Mouse (Mus musculus): Measurements from ENCODE around the gene Ulk2. TPM values are rescaled to one million over a fixed set of nuclear protein-coding genes. Genes with fewer than 3 reads are reported as not detected.

Gene Ulk2
- 11.9 and 16.3 TPM in 2 replicates for polyA plus RNA-seq (2014; fragmentation: Nextera tagmentation; extraction: Ambion mirVana)

DNA sequence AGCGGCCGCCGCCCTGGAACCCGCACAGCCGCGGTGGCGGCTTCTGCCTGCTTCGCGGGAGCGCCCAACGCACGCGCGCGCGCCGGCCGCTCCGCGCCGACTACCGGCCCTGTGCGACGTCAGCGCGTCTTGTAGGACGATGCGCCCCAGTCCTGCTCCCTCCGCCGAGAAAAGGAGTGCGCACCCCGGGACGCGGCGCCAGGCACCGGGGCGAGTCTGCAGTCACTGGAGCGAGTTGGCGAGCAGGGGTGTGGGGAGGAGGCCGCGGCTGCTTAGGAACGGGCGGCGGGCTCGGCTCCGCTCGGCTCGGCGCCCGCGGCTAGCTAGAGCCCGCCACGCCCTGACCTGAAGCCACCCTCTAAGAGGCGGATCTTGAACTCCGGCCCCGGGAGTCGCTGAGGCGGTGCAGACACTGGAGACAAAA is at the start of gene Ulk2:
Gene Ulk2, minus strand, starts transcription at position 86 of the 424 bp plus-strand sequence.
- under 1% methylated on average over 56 of the region's 58 CpGs for WGBS
- Histone ChIP-seq H3K4me1 (ENCODE audit: control insufficient read depth, insufficient read depth, low read length) (no peaks in the 10 kb centered on the region), H3K4me2 (replicated peaks; ENCODE audit: low read depth, low read length) (peak within 1 kb of the TSS; percentile 82), H3K9ac (ENCODE audit: low read depth, low read length) (peak within 1 kb of the TSS; percentile 94), H3K27me3 (ENCODE audit: control insufficient read depth, insufficient read depth, low read length) (no peaks in the 10 kb centered on the region), H3K4me3 (ENCODE audit: low read length) (peak within 1 kb of the TSS; percentile 93), H3K9me3 (ENCODE audit: control insufficient read depth, low read length) (no peaks in the 10 kb centered on the region), H3K36me3 (ENCODE audit: control insufficient read depth, insufficient read depth, low read length) (no peaks in the 10 kb centered on the region; the same call in 1 of the 2 replicates), H3K27ac (ENCODE audit: low read depth, low read length) (peak within 1 kb of the TSS; percentile 85)
- peak; percentile 92 for ATAC-seq (ENCODE audit: low FRiP score, low TSS enrichment)

GRCm38 (mm10) chr11:61882183-61882582 is 27.3 kb upstream of the Ulk2 start:
- no peaks in the 10 kb centered on the region for H3K27me3 ChIP-seq (ENCODE audit: control insufficient read depth, insufficient read depth, low read length)
- H3K4me3 ChIP-seq (ENCODE audit: low read length) = no peak overlapping the region
- 74% methylated on average over 5 of the region's 5 CpGs for WGBS
- H3K9ac ChIP-seq (ENCODE audit: low read depth, low read length) = no peak overlapping the region
- no peaks in the 10 kb centered on the region for H3K4me1 ChIP-seq (ENCODE audit: control insufficient read depth, insufficient read depth, low read length)
- no peaks in the 10 kb centered on the region for H3K9me3 ChIP-seq (ENCODE audit: control insufficient read depth, low read length)
- ATAC-seq (ENCODE audit: low FRiP score, low TSS enrichment) = no peak
- H3K27ac ChIP-seq (ENCODE audit: low read depth, low read length) = no peak overlapping the region
- peaks cover 58% of the 10 kb centered on the region for H3K36me3 ChIP-seq (ENCODE audit: control insufficient read depth, insufficient read depth, low read length)
- no peak overlapping the region for H3K4me2 ChIP-seq (replicated peaks; ENCODE audit: low read depth, low read length)

GRCm38 (mm10) chr11:61879921-61880320 is 25.0 kb upstream of the Ulk2 start:
- ATAC-seq (ENCODE audit: low FRiP score, low TSS enrichment) = no peak
- Histone ChIP-seq H3K36me3 (ENCODE audit: control insufficient read depth, insufficient read depth, low read length) (peaks cover 60% of the 10 kb centered on the region), H3K27me3 (ENCODE audit: control insufficient read depth, insufficient read depth, low read length) (no peaks in the 10 kb centered on the region), H3K4me3 (ENCODE audit: low read length) (no peak overlapping the region), H3K4me2 (replicated peaks; ENCODE audit: low read depth, low read length) (no peak overlapping the region), H3K27ac (ENCODE audit: low read depth, low read length) (no peak overlapping the region), H3K9me3 (ENCODE audit: control insufficient read depth, low read length) (no peaks in the 10 kb centered on the region), H3K4me1 (ENCODE audit: control insufficient read depth, insufficient read depth, low read length) (no peaks in the 10 kb centered on the region), H3K9ac (ENCODE audit: low read depth, low read length) (no peak overlapping the region)

DNA sequence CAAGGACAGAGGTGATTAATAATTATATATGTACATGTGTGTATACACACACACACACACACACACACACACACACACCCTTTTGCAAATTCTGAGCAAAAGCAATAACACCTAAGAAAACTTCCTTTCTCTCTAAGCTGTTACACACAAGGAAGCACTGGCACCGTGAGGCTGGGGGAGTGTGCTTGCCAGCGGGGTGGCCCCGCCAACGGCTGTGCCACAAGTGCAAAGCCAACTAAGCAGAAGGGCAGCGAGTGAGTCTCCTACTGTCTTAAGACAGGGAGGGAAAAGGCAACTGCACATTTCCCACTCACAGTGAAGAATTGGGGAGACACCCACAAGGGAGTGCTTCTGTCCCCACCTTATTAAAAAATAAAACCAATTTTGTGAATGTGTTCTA is 17.0 kb upstream of the Ulk2 start:
- 93% methylated on average over 5 of the region's 5 CpGs for WGBS
- Histone ChIP-seq H3K4me3 (ENCODE audit: low read length) (no peak overlapping the region), H3K9ac (ENCODE audit: low read depth, low read length) (no peak overlapping the region), H3K27ac (ENCODE audit: low read depth, low read length) (no peak overlapping the region), H3K27me3 (ENCODE audit: control insufficient read depth, insufficient read depth, low read length) (no peaks in the 10 kb centered on the region), H3K4me1 (ENCODE audit: control insufficient read depth, insufficient read depth, low read length) (no peaks in the 10 kb centered on the region), H3K4me2 (replicated peaks; ENCODE audit: low read depth, low read length) (no peak overlapping the region), H3K9me3 (ENCODE audit: control insufficient read depth, low read length) (no peaks in the 10 kb centered on the region), H3K36me3 (ENCODE audit: control insufficient read depth, insufficient read depth, low read length) (peaks cover 54% of the 10 kb centered on the region)
- no peak for ATAC-seq (ENCODE audit: low FRiP score, low TSS enrichment)

- H3K9me3 ChIP-seq (ENCODE audit: control insufficient read depth, low read length) = no peaks in the 10 kb centered on the region
Observed at GRCm38 (mm10) chr11:61866856-61867255, 12.0 kb upstream of the Ulk2 start.

GRCm38 (mm10) chr11:61861781-61862547 is 7.1 kb upstream of the Ulk2 start:
- H3K4me1 ChIP-seq (ENCODE audit: control insufficient read depth, insufficient read depth, low read length) = no peaks in the 10 kb centered on the region
- no peak overlapping the region for H3K27ac ChIP-seq (ENCODE audit: low read depth, low read length)
- no peak overlapping the region for H3K9ac ChIP-seq (ENCODE audit: low read depth, low read length)
- H3K9me3 ChIP-seq (ENCODE audit: control insufficient read depth, low read length) = no peaks in the 10 kb centered on the region
- H3K36me3 ChIP-seq (ENCODE audit: control insufficient read depth, insufficient read depth, low read length) = no peaks in the 10 kb centered on the region; the same call in 1 of the 2 replicates
- H3K27me3 ChIP-seq (ENCODE audit: control insufficient read depth, insufficient read depth, low read length) = no peaks in the 10 kb centered on the region
- no peak for ATAC-seq (ENCODE audit: low FRiP score, low TSS enrichment)
- H3K4me3 ChIP-seq (ENCODE audit: low read length) = no peak overlapping the region
- H3K4me2 ChIP-seq (replicated peaks; ENCODE audit: low read depth, low read length) = no peak overlapping the region
- 74% methylated on average over 6 of the region's 6 CpGs for WGBS

More at GRCm38 (mm10) chr11:61866856-61867255, 12.0 kb upstream of the Ulk2 start:
- Histone ChIP-seq H3K9ac (ENCODE audit: low read depth, low read length) (no peak overlapping the region), H3K4me3 (ENCODE audit: low read length) (no peak overlapping the region), H3K4me2 (replicated peaks; ENCODE audit: low read depth, low read length) (no peak overlapping the region), H3K27me3 (ENCODE audit: control insufficient read depth, insufficient read depth, low read length) (no peaks in the 10 kb centered on the region), H3K36me3 (ENCODE audit: control insufficient read depth, insufficient read depth, low read length) (peaks cover 17% of the 10 kb centered on the region; the same call in 1 of the 2 replicates), H3K4me1 (ENCODE audit: control insufficient read depth, insufficient read depth, low read length) (no peaks in the 10 kb centered on the region), H3K27ac (ENCODE audit: low read depth, low read length) (no peak overlapping the region)
- ATAC-seq (ENCODE audit: low FRiP score, low TSS enrichment) = no peak

- Histone ChIP-seq H3K4me1 (ENCODE audit: control insufficient read depth, insufficient read depth, low read length) (no peaks in the 10 kb centered on the region), H3K27ac (ENCODE audit: low read depth, low read length) (no peak overlapping the region), H3K4me3 (ENCODE audit: low read length) (no peak overlapping the region), H3K36me3 (ENCODE audit: control insufficient read depth, insufficient read depth, low read length) (no peaks in the 10 kb centered on the region), H3K9me3 (ENCODE audit: control insufficient read depth, low read length) (no peaks in the 10 kb centered on the region), H3K9ac (ENCODE audit: low read depth, low read length) (no peak overlapping the region), H3K4me2 (replicated peaks; ENCODE audit: low read depth, low read length) (no peak overlapping the region), H3K27me3 (ENCODE audit: control insufficient read depth, insufficient read depth, low read length) (no peaks in the 10 kb centered on the region)
- 67% methylated on average over 1 of the region's 1 CpGs for WGBS
- ATAC-seq (ENCODE audit: low FRiP score, low TSS enrichment) = no peak
Observed at GRCm38 (mm10) chr11:61859316-61859715, 4.4 kb upstream of the Ulk2 start.

DNA sequence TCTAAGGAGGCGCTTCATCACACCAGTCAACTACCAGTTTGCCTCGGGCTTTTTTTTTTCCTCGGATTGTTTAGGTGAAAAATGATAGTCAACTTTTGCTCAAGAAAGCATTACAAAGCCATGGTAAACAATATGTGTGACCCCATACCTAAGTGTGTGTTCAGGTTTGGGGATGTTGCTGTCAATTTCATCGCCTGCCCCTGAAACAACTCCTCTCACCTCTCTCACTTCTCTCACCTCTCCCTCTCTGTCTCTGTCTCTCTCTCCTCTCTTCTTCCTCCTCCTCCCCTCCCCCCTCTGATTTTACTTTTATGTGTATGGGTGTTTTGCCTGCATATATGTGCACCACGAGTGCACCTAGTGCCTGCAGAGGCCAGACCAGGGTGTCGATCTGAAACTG is 666 bp upstream of the Ulk2 start:
- no peaks in the 10 kb centered on the region for H3K27me3 ChIP-seq (ENCODE audit: control insufficient read depth, insufficient read depth, low read length)
- no peaks in the 10 kb centered on the region for H3K9me3 ChIP-seq (ENCODE audit: control insufficient read depth, low read length)
- no peaks in the 10 kb centered on the region; the same call in 1 of the 2 replicates for H3K36me3 ChIP-seq (ENCODE audit: control insufficient read depth, insufficient read depth, low read length)
- 46% methylated on average over 6 of the region's 6 CpGs for WGBS
- peak overlapping the region; percentile 82 for H3K4me2 ChIP-seq (replicated peaks; ENCODE audit: low read depth, low read length)
- H3K27ac ChIP-seq (ENCODE audit: low read depth, low read length) = 0 out of 2 replicates have a peak overlapping the region, but pooled peaks have one; percentile 85
- H3K4me3 ChIP-seq (ENCODE audit: low read length) = peak overlapping the region; percentile 93
- no peak for ATAC-seq (ENCODE audit: low FRiP score, low TSS enrichment)
- H3K4me1 ChIP-seq (ENCODE audit: control insufficient read depth, insufficient read depth, low read length) = no peaks in the 10 kb centered on the region
- peak overlapping the region; percentile 94 for H3K9ac ChIP-seq (ENCODE audit: low read depth, low read length)

DNA sequence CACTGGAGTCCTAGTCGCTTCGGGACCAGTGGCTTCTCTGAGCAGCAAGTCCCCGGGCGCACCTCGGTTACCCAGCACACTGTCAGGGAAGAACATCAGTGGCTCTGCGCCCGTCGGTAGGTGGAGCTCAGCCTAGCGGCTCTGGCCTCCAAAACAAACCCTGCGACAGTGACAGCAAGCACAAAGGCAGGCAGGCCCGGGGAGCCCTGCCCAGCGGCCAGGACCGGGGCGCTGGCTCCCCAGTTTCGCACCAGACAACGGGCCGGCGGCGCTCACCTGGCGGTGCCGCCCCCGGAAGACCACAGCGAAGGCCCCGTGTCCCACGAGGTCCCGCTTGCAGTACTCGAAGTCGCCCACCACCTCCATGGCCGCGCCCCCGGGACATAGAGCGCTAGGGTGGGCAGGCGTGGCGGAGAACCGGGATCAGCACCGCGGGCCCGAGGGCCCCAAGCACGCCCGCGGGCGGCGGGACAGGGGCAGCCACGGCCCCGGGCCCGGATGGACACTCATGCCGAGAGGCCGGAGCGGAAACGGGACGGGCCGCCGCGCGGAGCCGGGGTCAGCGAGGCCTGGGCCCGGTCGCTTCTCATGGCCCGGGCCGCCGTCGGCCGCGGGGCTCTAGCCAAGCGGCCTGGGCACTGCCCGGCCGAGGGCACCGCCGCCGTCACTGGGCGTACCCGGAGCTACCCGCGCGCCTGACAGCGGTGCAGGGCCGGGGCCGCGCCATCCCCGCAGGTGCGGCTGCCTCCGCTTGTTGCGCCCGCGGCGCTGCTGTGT is 474 bp downstream of the Ulk2 start:
- H3K4me2 ChIP-seq (replicated peaks; ENCODE audit: low read depth, low read length) = peak overlapping the region; percentile 82
- H3K36me3 ChIP-seq (ENCODE audit: control insufficient read depth, insufficient read depth, low read length) = no peaks in the 10 kb centered on the region; the same call in 1 of the 2 replicates
- H3K27me3 ChIP-seq (ENCODE audit: control insufficient read depth, insufficient read depth, low read length) = no peaks in the 10 kb centered on the region
- no peaks in the 10 kb centered on the region for H3K9me3 ChIP-seq (ENCODE audit: control insufficient read depth, low read length)
- WGBS = under 1% methylated on average over 70 of the region's 87 CpGs
- no peaks in the 10 kb centered on the region for H3K4me1 ChIP-seq (ENCODE audit: control insufficient read depth, insufficient read depth, low read length)
- peak; percentile 78 for ATAC-seq (ENCODE audit: low FRiP score, low TSS enrichment)
- H3K4me3 ChIP-seq (ENCODE audit: low read length) = peak overlapping the region; percentile 93
- peak overlapping the region; percentile 85 for H3K27ac ChIP-seq (ENCODE audit: low read depth, low read length)
- H3K9ac ChIP-seq (ENCODE audit: low read depth, low read length) = peak overlapping the region; percentile 94
